Mouse (Mus musculus) ovary, postnatal 14 days (tissue): ENCODE results near the gene C1qtnf3.
A peak's percentile ranks its signal among the peaks of the same experiment; 100 is the strongest.
"Not testable (repeated sequence)": the region's sequence is repeated elsewhere in the genome, so short reads cannot be mapped to it uniquely, and the experiment has no call there.

ENCODE experiments used
- DNase-seq: peaks from one replicate; pipeline ENCODE4 v3.0.0; 2022; ENCODE audit warnings: low spot score

C1qtnf3 gene

DNA sequence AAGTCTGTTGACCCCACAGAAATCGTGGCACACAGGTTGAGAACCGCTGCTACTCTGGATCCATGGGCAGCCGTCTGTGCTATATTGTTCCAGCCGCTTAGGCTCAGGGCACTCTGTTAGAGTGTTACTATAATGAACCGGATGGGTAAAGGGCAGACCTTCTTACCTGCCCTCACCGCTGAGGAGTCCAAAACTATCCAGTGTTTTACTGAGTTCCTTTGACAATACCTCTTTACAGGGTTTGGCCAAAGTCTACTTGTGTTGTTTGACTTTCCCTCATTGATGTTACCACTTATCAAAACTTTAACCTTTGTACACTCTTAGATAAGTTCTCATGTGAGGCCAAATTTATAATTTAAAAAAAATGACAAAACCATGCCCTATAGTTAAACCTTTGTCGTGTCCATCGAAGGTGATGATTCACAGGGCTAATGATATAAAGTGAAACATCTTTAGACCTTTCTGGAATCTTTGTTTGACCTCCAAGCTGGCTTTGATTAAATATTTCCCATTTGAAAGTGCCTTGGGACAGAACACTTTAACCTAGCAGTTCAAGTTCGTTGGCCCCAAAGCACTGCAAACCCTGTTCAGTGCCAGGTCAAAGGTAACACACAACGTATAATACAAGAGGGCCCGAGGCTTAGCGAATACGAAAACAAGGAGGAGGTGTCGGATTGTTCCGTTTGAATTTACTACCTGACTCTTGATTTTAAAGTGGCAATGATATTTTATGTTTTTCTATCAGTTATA is 7.3 kb downstream of the C1qtnf3 start:
- no peak for DNase-seq

DNA sequence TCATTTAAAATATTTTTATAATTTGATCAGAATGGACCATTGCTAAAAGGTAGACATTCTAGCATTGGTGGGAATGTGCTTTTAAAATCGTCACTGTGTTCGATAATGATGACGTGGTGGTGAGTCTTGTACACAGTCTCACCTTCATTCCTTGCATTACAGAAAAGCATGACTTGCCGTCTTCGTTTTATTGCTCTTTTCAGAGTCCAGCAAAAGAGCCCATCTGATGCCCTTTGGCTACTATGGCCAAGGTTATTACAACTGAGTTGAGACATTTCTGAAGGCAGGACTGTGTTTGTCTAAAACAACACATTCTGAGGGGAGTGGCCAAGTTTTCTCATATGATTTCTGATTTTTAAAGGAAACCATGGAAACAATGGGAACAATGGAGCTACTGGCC is 8.1 kb downstream of the C1qtnf3 start:
- DNase-seq, result no peak

DNA sequence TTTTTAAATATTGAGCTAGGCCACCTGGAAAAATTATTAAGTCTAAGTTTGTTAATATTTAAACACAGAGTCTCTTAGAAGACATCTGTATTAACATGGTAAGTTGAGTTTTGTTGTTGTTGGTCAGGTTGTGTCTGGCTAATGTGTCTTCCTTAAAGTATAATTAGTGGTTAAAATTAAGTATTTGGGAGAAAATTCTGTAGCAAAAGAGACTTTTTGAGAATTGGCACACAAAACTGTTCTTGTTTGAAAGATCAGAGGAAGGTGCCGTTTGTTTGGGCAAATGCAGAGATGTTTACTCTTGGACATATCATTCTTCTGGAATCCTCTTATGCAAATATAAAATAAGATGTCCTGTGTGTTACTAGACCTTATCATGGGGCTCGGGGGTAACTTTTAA is 10.5 kb downstream of the C1qtnf3 start:
- DNase-seq, result no peak

DNA sequence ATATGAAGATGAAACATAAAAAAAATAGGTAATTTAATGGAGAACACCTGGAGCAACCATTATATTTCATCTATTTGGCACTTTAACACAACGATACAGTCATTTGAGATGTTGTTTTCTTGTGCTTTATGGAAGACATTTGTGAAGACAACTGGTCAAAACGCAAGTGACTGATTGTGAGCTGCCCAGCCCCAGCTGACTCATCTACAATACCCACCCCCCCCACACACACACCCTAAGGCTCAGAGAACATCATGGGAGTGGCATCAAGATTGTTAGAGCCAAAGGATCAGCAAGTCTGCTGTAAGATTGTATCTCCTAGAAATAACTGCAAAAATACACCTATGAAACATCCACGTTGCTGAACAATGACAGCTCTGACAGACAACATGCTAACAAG is 17.3 kb downstream of the C1qtnf3 start:
- no peak for DNase-seq

DNA sequence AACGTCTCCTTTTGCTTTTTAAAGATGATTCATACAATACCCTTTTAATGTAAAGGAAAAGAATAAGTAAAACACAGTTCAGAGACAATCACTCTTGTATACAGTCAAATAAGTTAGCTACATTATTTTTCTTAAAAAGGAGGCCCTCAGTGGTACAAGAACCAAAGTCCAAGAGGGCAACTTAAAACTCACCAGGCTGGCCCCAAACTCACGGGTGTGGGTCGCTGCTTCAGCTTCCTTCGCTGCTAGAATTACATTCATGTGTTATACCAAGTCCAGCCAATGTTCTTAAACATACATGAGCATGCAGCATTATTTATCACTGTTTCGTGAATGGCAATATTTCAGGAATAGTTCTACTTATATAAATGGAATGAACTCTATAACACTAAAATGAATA is 18.6 kb downstream of the C1qtnf3 start:
- DNase-seq, result no peak

DNA sequence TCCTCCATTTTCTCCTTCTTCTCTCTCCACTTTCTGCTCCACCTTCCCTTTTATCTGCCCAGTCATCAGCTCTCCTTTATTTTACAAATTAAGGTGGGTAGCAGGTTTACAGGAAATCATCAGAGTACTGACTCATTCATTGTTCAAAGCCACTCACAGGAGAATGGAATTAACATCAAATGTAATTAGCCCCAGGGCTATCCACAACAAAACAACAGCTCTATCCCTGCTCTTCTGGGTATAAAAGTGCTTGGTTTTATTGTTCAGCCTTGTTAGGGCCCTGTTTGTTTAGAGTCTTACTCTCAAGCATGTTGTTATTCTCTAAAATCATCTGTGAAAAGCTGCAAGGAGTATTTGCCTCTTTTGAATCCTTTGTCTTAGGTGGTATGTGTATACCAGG is 25.0 kb downstream of the C1qtnf3 start:
- no peak for DNase-seq

DNA sequence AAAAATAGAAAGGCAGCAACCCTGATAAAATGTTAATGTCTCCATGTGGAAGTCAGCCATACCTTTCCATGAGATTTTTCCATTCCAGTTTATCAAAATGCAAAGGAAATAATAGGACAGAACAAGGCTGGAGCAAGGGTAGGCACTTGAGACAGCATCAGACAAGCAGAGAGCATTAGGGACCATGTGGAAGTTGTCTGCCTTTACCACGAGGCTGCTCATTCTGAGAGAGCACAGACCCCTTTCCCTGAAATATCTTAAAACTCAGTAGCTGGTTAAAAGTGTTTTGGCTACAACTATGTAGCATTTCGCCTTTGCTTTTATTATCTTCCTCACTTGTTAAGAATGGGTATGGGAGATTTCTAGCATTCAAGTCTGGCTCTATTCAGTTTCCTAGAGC is 28.6 kb downstream of the C1qtnf3 start:
- DNase-seq, result no peak

DNA sequence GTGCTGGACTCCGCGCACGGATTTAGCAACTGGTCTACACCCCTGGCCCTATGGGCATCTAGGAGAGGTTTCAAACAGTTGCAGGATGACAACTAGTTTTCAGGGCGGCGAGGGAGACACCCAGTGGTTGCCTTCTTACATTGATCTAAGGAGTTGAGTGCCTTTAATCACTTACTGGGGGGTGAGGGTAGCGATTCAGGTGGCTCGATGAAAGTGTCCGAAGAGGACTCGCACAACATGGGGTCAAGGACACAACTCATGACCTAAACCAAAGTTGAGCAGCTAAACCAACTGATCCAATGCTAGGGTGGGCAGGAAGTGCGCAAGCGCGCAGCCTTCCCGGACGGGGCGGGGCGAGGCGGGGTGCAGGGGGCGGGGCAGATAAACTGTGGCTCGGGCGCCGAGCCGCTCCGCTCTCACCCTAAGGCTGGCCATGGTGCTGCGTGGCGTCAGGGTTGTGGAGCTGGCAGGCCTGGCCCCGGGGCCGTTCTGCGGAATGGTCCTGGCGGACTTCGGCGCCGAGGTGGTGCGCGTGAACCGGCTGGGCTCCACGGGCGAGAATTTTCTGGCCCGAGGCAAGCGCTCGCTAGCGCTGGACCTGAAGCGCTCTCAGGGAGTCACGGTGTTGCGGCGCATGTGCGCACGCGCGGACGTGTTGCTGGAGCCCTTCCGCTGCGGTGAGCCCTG is 29.4 kb downstream of the C1qtnf3 start, which contains the start of gene Amacr:
Gene Amacr (plus strand): TSS at position 380 of the 687 bp plus-strand sequence.
- DNase-seq, result peak; percentile 78

DNA sequence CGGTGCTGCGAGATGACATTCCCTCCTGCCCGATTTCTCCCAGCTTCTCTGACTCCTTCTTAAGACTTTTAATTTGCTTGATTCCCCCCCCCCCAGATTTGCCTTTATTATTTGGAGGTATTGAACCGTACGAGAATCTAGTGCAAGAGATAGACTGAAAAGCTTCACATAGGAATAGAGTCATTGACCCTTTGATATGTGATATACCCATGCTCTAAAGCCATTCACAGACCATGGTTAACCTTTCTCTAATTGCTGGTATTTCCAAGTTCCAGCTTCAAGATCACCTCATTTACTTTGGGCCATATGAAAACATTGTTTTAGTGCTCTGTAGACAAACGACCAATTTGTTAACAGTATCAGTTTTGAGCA is 29.9 kb downstream of the C1qtnf3 start:
- DNase-seq, result no peak

DNA sequence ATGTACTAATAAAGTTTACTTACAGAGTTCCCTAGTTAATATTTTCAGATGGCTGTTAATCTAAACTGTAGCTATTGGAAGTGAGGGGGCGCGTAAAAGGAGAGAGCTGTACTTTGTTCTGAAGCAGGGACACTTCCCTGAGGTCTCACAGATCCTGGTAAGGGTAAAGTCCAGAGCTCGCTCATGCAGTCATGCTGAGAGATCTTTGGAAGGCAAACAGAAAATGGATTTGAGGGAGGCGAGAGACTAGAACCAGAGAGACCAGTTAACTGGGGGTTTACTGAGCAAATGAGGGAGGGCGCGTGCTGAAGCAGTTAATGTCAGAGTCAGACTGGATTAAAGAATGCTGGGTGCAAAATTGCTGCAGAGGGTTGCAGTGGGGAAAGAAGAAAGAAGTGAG is 33.6 kb downstream of the C1qtnf3 start:
- DNase-seq, result no peak

DNA sequence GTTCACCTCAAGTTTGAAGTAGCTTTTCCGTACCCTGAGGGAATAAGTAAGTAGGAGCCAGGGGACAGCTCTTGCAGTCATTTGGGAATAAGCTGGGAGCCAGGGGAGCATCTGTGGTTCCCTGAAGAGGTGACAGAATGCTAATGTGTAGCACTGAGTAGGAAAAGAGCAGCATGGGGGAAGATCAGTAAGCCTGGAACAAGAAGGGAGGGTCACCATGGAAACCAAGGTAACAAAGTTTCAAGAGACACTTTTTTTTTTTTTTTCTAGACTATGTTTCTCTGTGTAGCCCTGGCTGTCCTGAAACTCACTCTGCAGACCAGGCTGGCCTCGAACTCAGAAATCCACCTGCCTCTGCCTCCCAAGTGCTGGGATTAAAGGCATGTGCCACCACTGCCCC is 34.3 kb downstream of the C1qtnf3 start:
- DNase-seq, result not testable (repeated sequence)

DNA sequence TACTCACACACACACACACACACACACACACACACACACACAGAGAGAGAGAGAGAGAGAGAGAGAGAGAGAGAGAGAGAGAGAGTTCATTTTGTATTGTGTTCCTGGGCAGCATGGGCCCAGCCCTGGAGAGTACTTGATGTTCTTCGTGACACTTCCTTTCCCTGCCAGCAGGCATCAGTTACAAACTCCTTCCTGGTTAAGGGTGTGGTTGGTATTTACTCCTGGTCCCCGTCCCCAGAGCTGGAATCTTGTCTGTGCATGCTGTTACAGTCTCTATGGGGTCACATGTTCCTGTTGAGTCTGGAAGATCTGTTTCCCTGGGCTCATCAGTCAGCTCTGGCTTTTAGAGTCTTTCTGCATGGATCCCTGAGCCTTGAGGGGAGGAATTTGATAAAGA is 38.3 kb downstream of the C1qtnf3 start:
- DNase-seq, result no peak

DNA sequence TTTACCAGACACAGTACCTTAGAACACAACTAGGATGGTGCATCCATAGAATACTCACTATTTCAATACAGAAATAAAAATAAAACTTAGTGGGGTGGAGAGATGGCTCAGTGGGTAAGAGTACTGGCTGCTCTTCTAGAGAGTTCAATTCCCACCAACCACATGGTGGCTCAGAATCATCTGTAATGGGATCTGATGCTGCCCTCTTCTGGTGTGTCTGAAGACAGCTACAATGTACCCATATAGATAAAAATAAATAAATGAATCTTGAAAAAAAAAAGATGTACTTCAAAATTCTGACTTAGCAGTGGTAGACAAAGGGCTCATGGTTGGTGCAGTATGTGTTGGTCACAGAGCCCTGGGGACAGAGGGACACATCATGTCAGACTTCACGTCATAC is 39.4 kb downstream of the C1qtnf3 start:
- DNase-seq, result no peak

DNA sequence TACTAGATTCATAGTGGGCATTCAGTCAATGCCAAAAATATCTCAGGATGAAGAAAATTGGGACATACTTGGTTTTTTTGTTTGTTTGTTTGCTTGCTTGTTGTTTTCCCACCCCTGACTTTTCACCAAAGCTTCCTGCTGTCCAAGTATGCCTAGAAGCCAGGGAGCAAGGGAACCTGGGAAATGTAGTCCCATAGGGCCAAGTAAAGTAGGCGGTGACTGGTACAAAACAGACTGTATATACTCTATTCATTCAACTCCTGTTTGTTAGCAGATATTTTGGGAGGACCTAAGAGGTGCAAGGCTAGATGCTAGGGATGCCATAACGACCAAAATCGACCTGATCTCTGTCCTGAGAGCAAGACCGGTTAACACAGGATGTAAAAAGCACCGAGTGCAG is 47.7 kb downstream of the C1qtnf3 start:
- no peak for DNase-seq

DNA sequence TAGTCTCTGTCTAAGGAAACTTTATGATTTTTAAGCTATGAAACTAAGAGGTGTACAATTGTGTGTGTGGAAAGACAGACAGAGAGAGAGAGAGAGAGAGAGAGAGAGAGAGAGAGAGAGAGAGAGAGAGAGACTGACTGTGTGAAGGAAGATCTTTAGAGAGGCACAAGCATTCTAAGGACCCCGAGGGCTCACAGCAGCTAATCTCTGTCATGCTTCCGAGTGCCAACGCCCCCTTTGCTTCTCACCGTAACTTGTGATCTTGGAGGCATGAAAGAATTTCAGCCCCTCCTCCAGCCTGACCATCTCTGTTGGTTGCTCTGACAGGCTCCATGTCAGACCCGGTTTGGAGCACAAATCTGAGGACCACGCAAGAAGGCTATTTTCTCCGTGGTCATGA is 48.3 kb downstream of the C1qtnf3 start, which contains the start of gene Slc45a2:
Gene Slc45a2 (plus strand): TSS at position 301 of the 400 bp plus-strand sequence.
- DNase-seq, result no peak

DNA sequence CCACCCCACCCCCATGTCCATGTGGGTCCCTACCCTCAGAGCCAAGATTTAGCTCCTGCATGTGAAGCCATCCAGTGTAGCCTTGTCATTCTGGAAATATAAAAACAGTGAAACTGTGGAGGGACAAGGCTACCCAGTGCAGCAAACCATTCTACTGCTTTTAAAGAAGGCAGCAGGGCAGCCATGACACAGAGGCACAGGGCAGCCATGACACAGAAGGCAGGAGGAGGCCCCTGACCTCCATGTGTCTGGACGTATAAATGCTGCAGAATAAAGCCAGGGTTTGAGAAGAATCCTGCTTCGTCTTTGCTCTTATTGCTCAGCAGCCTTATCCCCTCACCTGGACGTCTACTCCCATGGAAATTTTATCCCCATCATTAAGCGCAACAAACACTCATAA is 51.7 kb downstream of the C1qtnf3 start:
- DNase-seq, result no peak

DNA sequence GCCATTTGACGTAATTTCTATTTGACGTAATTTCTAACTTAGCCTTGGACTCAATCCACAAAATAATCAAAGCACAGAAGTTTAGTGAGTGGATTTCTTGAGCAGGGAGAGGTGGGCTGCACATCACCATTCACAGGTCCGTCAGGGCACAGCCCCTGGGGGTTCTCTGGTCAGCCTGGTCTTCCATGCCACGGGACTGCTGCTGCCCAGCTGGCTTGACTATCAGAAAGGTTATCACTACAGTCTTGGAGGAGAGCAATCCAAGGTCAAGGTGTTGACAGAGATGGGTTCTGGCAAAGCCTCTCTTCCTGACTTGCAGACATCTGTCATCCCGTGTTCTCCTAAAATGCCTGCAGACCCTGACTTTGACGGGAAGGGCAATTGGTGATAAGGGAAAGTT is 52.5 kb downstream of the C1qtnf3 start:
- no peak for DNase-seq

DNA sequence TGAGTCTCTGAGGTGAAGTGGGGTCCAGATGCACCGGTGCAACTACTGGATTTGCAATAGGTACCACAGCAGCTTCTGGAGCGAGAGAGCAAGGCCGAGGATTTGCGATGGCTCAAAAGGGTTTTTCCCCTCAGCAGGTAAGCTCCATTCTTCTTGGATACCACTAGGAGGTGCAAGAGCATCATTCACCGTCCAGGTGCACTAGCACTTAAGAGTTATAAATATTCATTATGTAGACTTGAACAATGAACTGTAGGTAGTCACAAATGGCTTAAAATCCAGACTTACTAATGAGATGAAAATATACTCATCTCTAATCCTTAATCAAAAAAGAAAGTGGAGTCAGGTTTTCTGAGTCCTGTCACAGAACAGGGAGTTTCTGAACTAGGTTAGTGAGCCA is 56.6 kb downstream of the C1qtnf3 start:
- no peak for DNase-seq

DNA sequence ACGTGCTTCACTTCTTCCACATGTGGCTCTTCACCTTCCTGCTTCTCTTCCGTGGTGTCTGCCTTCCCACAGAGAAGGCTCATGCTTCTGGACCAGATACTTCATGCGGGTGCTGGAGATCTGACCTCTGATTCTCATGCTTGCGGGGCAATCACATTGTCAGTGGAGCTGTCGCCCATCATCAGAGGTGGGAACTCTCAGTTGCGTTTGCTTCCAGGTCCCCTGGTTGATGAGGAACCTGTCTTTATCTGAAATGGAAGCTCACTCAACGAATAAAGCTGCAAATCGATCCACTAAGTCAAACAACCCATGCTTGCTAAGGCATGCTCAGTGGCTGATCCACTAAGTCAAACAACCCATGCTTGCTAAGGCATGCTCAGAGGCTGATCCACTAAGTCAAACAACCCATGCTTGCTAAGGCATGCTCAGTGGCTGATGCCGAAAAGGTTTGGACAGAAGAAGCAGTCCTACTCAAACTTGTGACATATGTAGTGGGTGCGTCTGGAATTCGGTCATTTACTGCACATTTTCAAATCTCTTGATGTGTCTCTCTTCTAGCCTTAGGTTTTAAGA is 58.9 kb downstream of the C1qtnf3 start:
- no peak for DNase-seq

DNA sequence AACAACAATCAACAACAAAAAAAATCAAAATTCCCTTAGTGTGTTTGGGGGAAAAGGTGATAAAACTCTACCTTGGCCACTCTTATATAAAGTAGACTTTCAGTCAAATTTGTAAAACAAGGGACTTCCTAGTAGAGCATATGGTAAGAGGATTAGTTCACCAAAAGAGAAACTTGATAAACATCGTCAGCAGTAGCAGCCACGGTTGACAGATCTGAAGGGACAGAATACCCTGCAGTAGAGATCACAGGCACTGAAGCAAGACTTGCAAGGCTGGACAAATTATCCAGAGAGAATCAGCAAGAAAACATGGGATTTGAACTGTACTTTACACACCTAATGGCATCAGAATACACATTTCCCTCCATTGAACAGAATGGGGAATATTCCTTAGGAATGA is 62.8 kb downstream of the C1qtnf3 start:
- DNase-seq, result no peak

DNA sequence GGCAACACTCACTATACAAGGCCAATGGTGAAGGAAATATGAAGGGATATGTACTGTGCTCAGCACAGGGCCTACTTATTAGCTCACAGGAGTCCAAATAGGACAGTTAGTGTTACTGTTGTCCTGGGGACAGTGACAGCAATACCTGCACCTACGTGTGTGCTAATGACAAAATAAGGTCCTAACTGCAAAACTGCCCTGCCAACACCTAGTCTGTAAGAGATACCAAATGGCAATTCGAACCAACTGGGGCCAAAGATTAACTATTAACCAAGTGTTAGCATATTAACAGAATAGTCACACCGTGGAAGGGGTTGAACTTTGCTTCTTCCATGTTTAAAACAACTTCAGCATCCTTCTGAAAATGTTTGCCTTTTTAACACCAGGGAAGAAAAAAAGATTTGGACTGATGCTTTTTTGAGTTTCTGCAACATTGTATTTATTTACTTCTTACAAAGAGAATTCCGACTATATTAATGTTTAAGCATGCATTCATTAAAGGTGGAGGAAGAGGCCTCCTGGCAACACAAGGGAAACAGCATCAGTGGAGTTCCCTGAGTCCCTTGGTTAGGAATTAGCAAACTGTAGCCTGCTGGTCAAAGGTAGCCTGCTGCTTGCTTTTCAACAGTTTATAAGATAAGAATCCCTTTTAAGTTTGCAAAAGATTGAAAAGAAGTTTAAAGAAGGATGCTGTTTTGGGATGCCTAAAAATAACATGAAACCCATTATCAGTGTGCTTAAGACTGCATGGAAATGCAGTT is 74.8 kb downstream of the C1qtnf3 start:
- no peak for DNase-seq
